Mouse (Mus musculus) liver, adult 2 months (tissue): ENCODE measurements around the gene Adgrg7.

Experiments
- CTCF ChIP-seq: fragments of 200-500 bp; IDR thresholded peaks from 2 replicates; pipeline ENCODE4 v1.5.1; 2011; ENCODE audit warnings: low read depth, low read length, control low read depth
- POLR2A ChIP-seq: fragments of 200-500 bp; IDR thresholded peaks from 2 replicates; pipeline ENCODE4 v1.6.1; 2011; ENCODE audit warnings: low read length, control low read depth; ENCODE audit not compliant: insufficient read depth; ENCODE audit errors: extremely low read depth

DNA sequence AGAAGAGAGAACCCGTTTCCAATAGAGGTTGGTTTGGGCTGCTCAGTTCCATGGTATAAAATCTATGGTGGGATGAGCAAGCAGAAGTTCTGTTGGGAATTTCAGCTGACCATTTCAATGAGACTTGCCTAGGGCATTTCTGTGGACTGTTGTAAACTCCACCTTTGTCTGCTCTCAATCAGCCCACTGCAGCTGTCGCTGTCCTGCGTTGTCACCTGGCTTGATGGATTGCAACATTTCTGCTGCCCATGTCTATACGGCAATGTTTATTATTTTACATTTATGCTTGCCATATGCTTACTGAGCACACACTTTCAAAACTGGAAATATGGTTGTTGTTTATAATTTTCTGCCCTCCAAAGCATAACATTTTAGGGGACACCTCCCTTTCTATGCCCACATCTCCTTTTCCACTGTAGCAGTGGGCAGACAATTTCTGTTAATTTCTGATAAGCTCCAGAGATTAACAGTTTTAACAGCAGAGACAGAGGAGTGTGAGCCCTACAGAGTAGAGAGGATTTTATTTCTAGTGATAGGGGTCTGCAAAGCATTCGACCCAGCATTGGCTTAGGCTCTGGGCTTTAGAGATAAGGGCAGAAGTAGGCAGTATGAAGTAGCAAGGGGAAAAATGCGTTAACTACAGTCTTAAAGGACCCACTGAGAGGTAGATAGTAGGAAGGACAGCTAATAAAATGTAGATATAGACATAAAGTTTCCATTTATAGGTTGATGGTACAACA, 5.9 kb upstream of the Adgrg7 start:
- TF ChIP-seq CTCF (no peak), POLR2A (no peak)
